Mouse (Mus musculus): ENCODE results near the gene Frat2. TPM values are rescaled to one million over a fixed set of nuclear protein-coding genes. Genes with fewer than 3 reads are reported as not detected.
A peak's percentile ranks its signal among the peaks of the same experiment; 100 is the strongest.

Frat2 gene
- polyA plus RNA-seq, 1 experiment from 2014 or later: 3.3 TPM

GRCm38 (mm10) chr19:41828941-41829340 lies 19.0 kb downstream of the Frat2 start:
- Histone ChIP-seq H3K9me3 (ENCODE audit: low read length) (no peaks in the 10 kb centered on the region), H3K27ac (ENCODE audit: low read depth) (peak overlapping the region; percentile 91), H3K4me2 (ENCODE audit: low read depth, low read length) (peak overlapping the region; percentile 99), H3K27me3 (ENCODE audit: insufficient read depth, low read length) (no peaks in the 10 kb centered on the region), H3K4me1 (ENCODE audit: insufficient read depth) (peaks cover 22% of the 10 kb centered on the region), H3K36me3 (replicated peaks; ENCODE audit: insufficient read depth, low read length) (no peaks in the 10 kb centered on the region), H3K9ac (replicated peaks) (peak overlapping the region; percentile 46; the same call in 1 of the 2 replicates), H3K4me3 (ENCODE audit: low read depth, low read length) (peak overlapping the region; percentile 79)
- no peak for ATAC-seq
- 67% methylated on average over 3 of the region's 3 CpGs for WGBS (ENCODE audit: insufficient replicate concordance)
- no peak for TF ChIP-seq EP300 (IDR thresholded peaks at IDR 0.05; ENCODE audit: low read depth)
- no peak for TF ChIP-seq CTCF (IDR thresholded peaks at IDR 0.05; ENCODE audit: low read depth)
- DNase-seq: no peak

- H3K27ac ChIP-seq (ENCODE audit: low read depth): no peak overlapping the region
- no peaks in the 10 kb centered on the region for H3K27me3 ChIP-seq (ENCODE audit: insufficient read depth, low read length)
- H3K36me3 ChIP-seq (replicated peaks; ENCODE audit: insufficient read depth, low read length): no peaks in the 10 kb centered on the region
- H3K4me3 ChIP-seq (ENCODE audit: low read depth, low read length): no peak overlapping the region
- WGBS (ENCODE audit: insufficient replicate concordance): 68% methylated on average over 3 of the region's 3 CpGs
- no peaks in the 10 kb centered on the region for H3K9me3 ChIP-seq (ENCODE audit: low read length)
- no peak overlapping the region for H3K9ac ChIP-seq (replicated peaks)
- no peak for DNase-seq
- H3K4me2 ChIP-seq (ENCODE audit: low read depth, low read length): no peak overlapping the region
- peaks cover 7% of the 10 kb centered on the region for H3K4me1 ChIP-seq (ENCODE audit: insufficient read depth)
- no peak for TF ChIP-seq CTCF (IDR thresholded peaks at IDR 0.05; ENCODE audit: low read depth)
- no peak for TF ChIP-seq EP300 (IDR thresholded peaks at IDR 0.05; ENCODE audit: low read depth)
- no peak for ATAC-seq
Observed at GRCm38 (mm10) chr19:41826529-41826928, 21.4 kb downstream of the Frat2 start.

GRCm38 (mm10) chr19:41824950-41825349 lies 23.0 kb downstream of the Frat2 start:
- Histone ChIP-seq H3K4me1 (ENCODE audit: insufficient read depth) (peaks cover 3% of the 10 kb centered on the region; the same call in 1 of the 2 replicates), H3K9ac (replicated peaks) (no peak overlapping the region), H3K36me3 (replicated peaks; ENCODE audit: insufficient read depth, low read length) (no peaks in the 10 kb centered on the region), H3K4me2 (ENCODE audit: low read depth, low read length) (no peak overlapping the region), H3K4me3 (ENCODE audit: low read depth, low read length) (no peak overlapping the region), H3K27ac (ENCODE audit: low read depth) (no peak overlapping the region), H3K27me3 (ENCODE audit: insufficient read depth, low read length) (no peaks in the 10 kb centered on the region), H3K9me3 (ENCODE audit: low read length) (no peaks in the 10 kb centered on the region)
- no peak for DNase-seq
- WGBS (ENCODE audit: insufficient replicate concordance): 47% methylated on average over 5 of the region's 5 CpGs
- TF ChIP-seq EP300 (IDR thresholded peaks at IDR 0.05; ENCODE audit: low read depth): no peak
- TF ChIP-seq CTCF (IDR thresholded peaks at IDR 0.05; ENCODE audit: low read depth): no peak
- no peak for ATAC-seq

GRCm38 (mm10) chr19:41822589-41822988 lies 25.3 kb downstream of the Frat2 start:
- Histone ChIP-seq H3K9ac (replicated peaks) (no peak overlapping the region), H3K4me2 (ENCODE audit: low read depth, low read length) (no peak overlapping the region), H3K27ac (ENCODE audit: low read depth) (no peak overlapping the region), H3K36me3 (replicated peaks; ENCODE audit: insufficient read depth, low read length) (no peaks in the 10 kb centered on the region), H3K27me3 (ENCODE audit: insufficient read depth, low read length) (no peaks in the 10 kb centered on the region), H3K4me1 (ENCODE audit: insufficient read depth) (peaks cover 2% of the 10 kb centered on the region), H3K9me3 (ENCODE audit: low read length) (no peaks in the 10 kb centered on the region), H3K4me3 (ENCODE audit: low read depth, low read length) (no peak overlapping the region)
- no peak for DNase-seq
- ATAC-seq: no peak
- no peak for TF ChIP-seq CTCF (IDR thresholded peaks at IDR 0.05; ENCODE audit: low read depth)
- TF ChIP-seq EP300 (IDR thresholded peaks at IDR 0.05; ENCODE audit: low read depth): no peak
- WGBS (ENCODE audit: insufficient replicate concordance): 58% methylated on average over 1 of the region's 1 CpGs

- no peak for DNase-seq
Observed at GRCm38 (mm10) chr19:41821436-41821835, 26.5 kb downstream of the Frat2 start.

GRCm38 (mm10) chr19:41818749-41819148 lies 29.2 kb downstream of the Frat2 start:
- Histone ChIP-seq H3K36me3 (replicated peaks; ENCODE audit: insufficient read depth, low read length) (no peaks in the 10 kb centered on the region), H3K4me1 (ENCODE audit: insufficient read depth) (peaks cover 9% of the 10 kb centered on the region), H3K9me3 (ENCODE audit: low read length) (no peaks in the 10 kb centered on the region), H3K27me3 (ENCODE audit: insufficient read depth, low read length) (no peaks in the 10 kb centered on the region), H3K9ac (replicated peaks) (no peak overlapping the region), H3K4me3 (ENCODE audit: low read depth, low read length) (no peak overlapping the region), H3K27ac (ENCODE audit: low read depth) (no peak overlapping the region), H3K4me2 (ENCODE audit: low read depth, low read length) (no peak overlapping the region)
- WGBS (ENCODE audit: insufficient replicate concordance): 61% methylated on average over 4 of the region's 4 CpGs
- DNase-seq (no peak), ATAC-seq (no peak)
- no peak for TF ChIP-seq EP300 (IDR thresholded peaks at IDR 0.05; ENCODE audit: low read depth)
- no peak for TF ChIP-seq CTCF (IDR thresholded peaks at IDR 0.05; ENCODE audit: low read depth)

More at GRCm38 (mm10) chr19:41821436-41821835, 26.5 kb downstream of the Frat2 start:
- Histone ChIP-seq H3K9ac (replicated peaks) (no peak overlapping the region), H3K4me3 (ENCODE audit: low read depth, low read length) (no peak overlapping the region), H3K4me2 (ENCODE audit: low read depth, low read length) (no peak overlapping the region), H3K9me3 (ENCODE audit: low read length) (no peaks in the 10 kb centered on the region), H3K36me3 (replicated peaks; ENCODE audit: insufficient read depth, low read length) (no peaks in the 10 kb centered on the region), H3K4me1 (ENCODE audit: insufficient read depth) (peaks cover 9% of the 10 kb centered on the region), H3K27ac (ENCODE audit: low read depth) (no peak overlapping the region), H3K27me3 (ENCODE audit: insufficient read depth, low read length) (no peaks in the 10 kb centered on the region)
- 53% methylated on average over 5 of the region's 5 CpGs for WGBS (ENCODE audit: insufficient replicate concordance)
- no peak for ATAC-seq
- TF ChIP-seq CTCF (IDR thresholded peaks at IDR 0.05; ENCODE audit: low read depth): no peak
- TF ChIP-seq EP300 (IDR thresholded peaks at IDR 0.05; ENCODE audit: low read depth): no peak

GRCm38 (mm10) chr19:41817325-41817724 lies 30.6 kb downstream of the Frat2 start:
- DNase-seq (no peak), ATAC-seq (no peak)
- no peak for TF ChIP-seq EP300 (IDR thresholded peaks at IDR 0.05; ENCODE audit: low read depth)
- no peak for TF ChIP-seq CTCF (IDR thresholded peaks at IDR 0.05; ENCODE audit: low read depth)
- Histone ChIP-seq H3K36me3 (replicated peaks; ENCODE audit: insufficient read depth, low read length) (no peaks in the 10 kb centered on the region), H3K27ac (ENCODE audit: low read depth) (no peak overlapping the region), H3K27me3 (ENCODE audit: insufficient read depth, low read length) (no peaks in the 10 kb centered on the region), H3K9ac (replicated peaks) (no peak overlapping the region), H3K4me2 (ENCODE audit: low read depth, low read length) (no peak overlapping the region), H3K4me1 (ENCODE audit: insufficient read depth) (peaks cover 13% of the 10 kb centered on the region), H3K9me3 (ENCODE audit: low read length) (no peaks in the 10 kb centered on the region), H3K4me3 (ENCODE audit: low read depth, low read length) (no peak overlapping the region)
- 70% methylated on average over 10 of the region's 10 CpGs for WGBS (ENCODE audit: insufficient replicate concordance)
